Mouse (Mus musculus): ENCODE measurements around the gene Cradd. TPM values are rescaled to one million over a fixed set of nuclear protein-coding genes. Genes with fewer than 3 reads are reported as not detected.
A peak's percentile ranks its signal among the peaks of the same experiment; 100 is the strongest.

The Cradd gene
- polyA plus RNA-seq, 1 experiment from 2014 or later = 15.6 TPM

GRCm38 (mm10) chr10:95139645-95140044 is 184.3 kb downstream of the Cradd start:
- ATAC-seq (ENCODE audit: insufficient read depth) (no peak), DNase-seq (peak; percentile 68)
- Histone ChIP-seq H3K4me3 (ENCODE audit: low read depth, low read length) (no peak overlapping the region), H3K9me3 (ENCODE audit: low read depth, low read length) (no peaks in the 10 kb centered on the region), H3K4me1 (ENCODE audit: insufficient read depth) (peaks cover 25% of the 10 kb centered on the region), H3K9ac (no peak overlapping the region), H3K27ac (ENCODE audit: low read depth) (peak overlapping the region; percentile 84), H3K36me3 (ENCODE audit: insufficient read depth) (no peaks in the 10 kb centered on the region), H3K27me3 (ENCODE audit: insufficient read depth, low read length) (no peaks in the 10 kb centered on the region), H3K4me2 (no peak overlapping the region)
- 39% methylated on average over 8 of the region's 8 CpGs for whole genome bisulfite sequencing
- TF ChIP-seq CTCF (IDR thresholded peaks at IDR 0.05; ENCODE audit: low read depth) = no peak

GRCm38 (mm10) chr10:95133057-95133456 is 190.9 kb downstream of the Cradd start:
- no peak overlapping the region for H3K4me3 ChIP-seq (ENCODE audit: low read depth, low read length)
- H3K9me3 ChIP-seq (ENCODE audit: low read depth, low read length) = no peaks in the 10 kb centered on the region
- TF ChIP-seq CTCF (IDR thresholded peaks at IDR 0.05; ENCODE audit: low read depth) = no peak
- no peak overlapping the region for H3K4me2 ChIP-seq
- H3K4me1 ChIP-seq (ENCODE audit: insufficient read depth) = no peaks in the 10 kb centered on the region
- H3K9ac ChIP-seq = no peak overlapping the region
- no peak overlapping the region for H3K27ac ChIP-seq (ENCODE audit: low read depth)
- DNase-seq (no peak), ATAC-seq (ENCODE audit: insufficient read depth) (no peak)
- no peaks in the 10 kb centered on the region for H3K27me3 ChIP-seq (ENCODE audit: insufficient read depth, low read length)
- no peaks in the 10 kb centered on the region for H3K36me3 ChIP-seq (ENCODE audit: insufficient read depth)
- WGBS = 58% methylated on average over 4 of the region's 4 CpGs

Other genes with a start within 250 kb of the Cradd start
- 124 and 129 TPM in 2 replicates for gene Socs2, start 93.0 kb upstream of the Cradd start, polyA plus RNA-seq (2014; fragmentation: Nextera tagmentation; extraction: Ambion mirVana)
- 356 and 358 TPM in 2 replicates for gene Mrpl42, start 177.8 kb upstream of the Cradd start, polyA plus RNA-seq (2014; fragmentation: Nextera tagmentation; extraction: Ambion mirVana)
- gene Ube2n, start 191.0 kb upstream of the Cradd start, polyA plus RNA-seq (2014; fragmentation: Nextera tagmentation; extraction: Ambion mirVana) = 420 and 425 TPM in 2 replicates
- gene Nudt4, start 240.0 kb upstream of the Cradd start, polyA plus RNA-seq (2014; fragmentation: Nextera tagmentation; extraction: Ambion mirVana) = 91.2 and 93.4 TPM in 2 replicates

Data from lung, embryonic 14.5 days (tissue).